Mouse (Mus musculus) kidney, adult 2 months (tissue): Measurements from ENCODE around the gene Cmc2.

Experiments used
- CTCF ChIP-seq: fragments of 200-500 bp; conservative IDR thresholded peaks from 2 replicates; pipeline ENCODE4 v1.5.1; 2011; ENCODE audit warnings: low read depth, mild to moderate bottlenecking, control low read depth, low read length, moderate library complexity, mixed read lengths; ENCODE audit not compliant: insufficient read depth, insufficient read length
- POLR2A ChIP-seq: fragments of 200-500 bp; IDR thresholded peaks from one replicate; pipeline ENCODE4 v1.6.1; 2011; ENCODE audit warnings: low read depth, low read length, control low read depth

DNA sequence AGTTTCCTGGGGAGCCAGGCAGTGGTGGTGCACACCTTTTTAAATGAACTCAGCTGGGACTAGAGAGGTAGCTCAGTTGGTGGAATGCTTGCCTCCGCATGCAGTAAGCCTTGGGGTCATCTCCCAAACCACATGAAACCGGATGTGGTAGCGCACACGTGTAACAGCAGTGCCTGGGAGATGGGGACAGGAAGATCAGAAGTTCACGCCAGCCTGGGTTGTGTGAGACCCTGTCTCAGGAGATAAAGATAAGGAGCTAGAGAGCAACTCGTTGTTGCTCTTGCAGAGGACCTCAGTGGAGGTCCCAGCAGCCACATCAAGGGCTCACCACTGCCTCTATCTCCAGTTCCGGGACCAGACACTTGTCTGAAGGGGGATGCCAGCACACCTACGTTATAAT, 2.3 kb upstream of the Cmc2 start:
- TF ChIP-seq CTCF (no peak), POLR2A (no peak)
